Mouse (Mus musculus) midbrain, postnatal 0 days (tissue): Measurements from ENCODE around the gene Dmrtc2. TPM values are rescaled to one million over a fixed set of nuclear protein-coding genes. Genes with fewer than 3 reads are reported as not detected.

ENCODE experiments used
- ATAC-seq: fragments of 200-750 bp; cut with Nextera tagmentation; 2 replicates; pipeline ENCODE4 v1.8.0; 2017; ENCODE audit warnings: moderate number of reproducible peaks, mild to moderate bottlenecking, moderate TSS enrichment, moderate library complexity; ENCODE audit not compliant: low FRiP score
- DNase-seq: peaks from one replicate; pipeline ENCODE4 v3.0.0-alpha.2; 2015; ENCODE audit warnings: low spot score
- H3K27ac ChIP-seq: fragments of 300-500 bp; sonication (generic); 2 replicates; pipeline ENCODE4 v1.5.1; 2014; ENCODE audit warnings: low read depth, mild to moderate bottlenecking, low read length, mixed read lengths
- H3K27me3 ChIP-seq: fragments of 300-500 bp; sonication (generic); 2 replicates; pipeline ENCODE4 v1.6.1; 2014; ENCODE audit warnings: low read length, control low read depth, mixed read lengths; ENCODE audit not compliant: insufficient read depth
- H3K36me3 ChIP-seq: fragments of 300-500 bp; sonication (generic); 2 replicates; pipeline ENCODE4 v1.6.1; 2014; ENCODE audit warnings: low read length, control low read depth, mixed read lengths; ENCODE audit not compliant: insufficient read depth
- H3K4me1 ChIP-seq: fragments of 300-500 bp; sonication (generic); 2 replicates; pipeline ENCODE4 v1.6.1; 2014; ENCODE audit warnings: mild to moderate bottlenecking, control low read depth, antibody characterized with exemption, low read length, mixed read lengths; ENCODE audit not compliant: insufficient read depth
- H3K4me2 ChIP-seq: fragments of 300-500 bp; sonication (generic); 2 replicates; pipeline ENCODE4 v1.6.1; 2014; ENCODE audit warnings: low read depth, mild to moderate bottlenecking, low read length, mixed read lengths; ENCODE audit not compliant: poor library complexity, severe bottlenecking
- H3K4me3 ChIP-seq: fragments of 300-500 bp; sonication (generic); 2 replicates; pipeline ENCODE4 v1.5.1; 2014; ENCODE audit warnings: low read depth, mild to moderate bottlenecking, low read length, moderate library complexity
- H3K9ac ChIP-seq: fragments of 300-500 bp; sonication (generic); replicated peaks from 2 replicates; pipeline ENCODE4 v1.6.1; 2014; ENCODE audit warnings: mild to moderate bottlenecking, low read length, moderate library complexity, mixed read lengths; ENCODE audit not compliant: poor library complexity, severe bottlenecking
- H3K9me3 ChIP-seq: fragments of 300-500 bp; sonication (generic); 2 replicates; pipeline ENCODE4 v1.6.1; 2016; ENCODE audit warnings: low read length, control low read depth
- CTCF ChIP-seq: IDR thresholded peaks from 2 replicates; pipeline ENCODE4 v1.5.1; 2016; ENCODE audit warnings: antibody characterized with exemption, mild to moderate bottlenecking
- WGBS: fragments of 180-500 bp; shearing (Covaris S2); extraction: QIAGEN DNeasy Blood & Tissue Kit; methylation state at CpG from one replicate; pipeline ENCODE4 v1.1.7; 2014; 5-methylcytosine and 5-hydroxymethylcytosine counted together
- polyA plus RNA-seq: library from polyadenylated mRNA; unstranded; fragments of >200 nt; fragmentation: Nextera tagmentation; extraction: Ambion mirVana; gene quantifications from 2 replicates; pipeline ENCODE4 v1.2.1, GENCODE M21; 2015
- total RNA-seq: library from RNA; depleted of rRNA; stranded (reverse); fragments of >200 nt; gene quantifications from 2 replicates; pipeline ENCODE4 v1.2.3, GENCODE M21; 2014

Dmrtc2 gene
- total and polyA plus RNA-seq, 2 experiments from 2014 or later: 0.11 to 0.31 TPM

GRCm38 (mm10) chr7:24859234-24859633 lies 10.6 kb upstream of the Dmrtc2 start:
- DNase-seq (no peak), ATAC-seq (no peak)
- 82% methylated on average over 5 of the region's 5 CpGs for WGBS
- no peak overlapping the region for H3K4me2 ChIP-seq
- no peaks in the 10 kb centered on the region for H3K9me3 ChIP-seq
- H3K36me3 ChIP-seq: no peaks in the 10 kb centered on the region
- H3K4me3 ChIP-seq: no peak overlapping the region
- H3K27me3 ChIP-seq: no peaks in the 10 kb centered on the region
- TF ChIP-seq CTCF: no peak
- no peak overlapping the region for H3K27ac ChIP-seq
- no peak overlapping the region for H3K9ac ChIP-seq
- no peaks in the 10 kb centered on the region for H3K4me1 ChIP-seq

DNA sequence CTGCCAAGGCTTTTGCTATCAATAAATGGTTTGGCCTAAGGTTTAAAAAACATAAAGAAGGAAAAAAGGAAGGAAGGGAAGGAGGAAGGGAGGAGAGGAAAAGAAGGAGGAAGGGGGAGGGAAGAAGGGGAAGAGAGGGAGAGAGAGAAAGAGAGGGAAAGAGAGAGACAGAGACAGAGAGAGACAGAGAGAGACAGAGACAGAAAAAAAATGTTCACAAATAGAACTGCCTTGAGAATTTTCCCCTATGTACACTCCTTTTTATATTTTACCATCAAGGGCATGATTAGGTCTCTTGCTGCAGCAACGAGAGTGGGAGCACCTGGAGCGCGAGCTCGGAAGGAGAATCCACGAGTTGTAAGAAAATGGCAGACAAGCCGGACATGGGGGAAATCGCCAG lies 7.9 kb upstream of the Dmrtc2 start, which contains the start of gene Gm9844:
TSS of gene Gm9844 (plus strand) at position 301 of the 400 bp plus-strand sequence.
- Histone ChIP-seq H3K4me3 (no peak within 1 kb of the TSS), H3K27ac (no peak within 1 kb of the TSS), H3K4me1 (no peaks in the 10 kb centered on the region), H3K4me2 (no peak within 1 kb of the TSS), H3K9me3 (no peaks in the 10 kb centered on the region), H3K27me3 (no peaks in the 10 kb centered on the region), H3K36me3 (no peaks in the 10 kb centered on the region), H3K9ac (no peak within 1 kb of the TSS)
- no peak for TF ChIP-seq CTCF
- 90% methylated on average over 7 of the region's 7 CpGs for WGBS
- no peak for ATAC-seq
- no peak for DNase-seq

GRCm38 (mm10) chr7:24862853-24863252 lies 7.0 kb upstream of the Dmrtc2 start:
- H3K4me1 ChIP-seq: no peaks in the 10 kb centered on the region
- 87% methylated on average over 4 of the region's 4 CpGs for WGBS
- H3K36me3 ChIP-seq: no peaks in the 10 kb centered on the region
- H3K27ac ChIP-seq: no peak overlapping the region
- no peaks in the 10 kb centered on the region for H3K9me3 ChIP-seq
- H3K9ac ChIP-seq: no peak overlapping the region
- no peak for TF ChIP-seq CTCF
- DNase-seq (no peak), ATAC-seq (no peak)
- no peak overlapping the region for H3K4me3 ChIP-seq
- H3K27me3 ChIP-seq: no peaks in the 10 kb centered on the region
- no peak overlapping the region for H3K4me2 ChIP-seq

DNA sequence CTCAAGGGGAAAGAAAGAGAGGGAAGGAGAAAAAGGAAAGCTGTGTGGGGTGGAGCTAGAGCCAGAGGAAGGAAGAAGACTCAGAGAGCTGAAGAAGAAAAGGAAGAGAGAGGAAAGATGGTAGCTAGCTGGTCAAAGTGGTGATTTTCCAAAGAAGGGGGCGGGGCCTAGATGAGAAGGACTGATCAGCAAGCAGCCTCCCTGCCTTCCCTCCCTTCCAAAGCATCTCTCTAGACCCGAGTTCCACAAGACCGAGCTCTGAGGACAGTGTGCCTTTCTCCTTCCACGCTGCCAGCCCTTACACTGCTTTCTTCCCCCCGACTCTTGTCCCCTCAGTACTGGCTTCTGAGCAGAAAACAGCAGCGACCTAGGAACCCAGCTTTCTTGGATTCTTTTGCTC lies 5.7 kb upstream of the Dmrtc2 start:
- 17% methylated on average over 6 of the region's 6 CpGs for WGBS
- no peak overlapping the region for H3K4me2 ChIP-seq
- no peaks in the 10 kb centered on the region for H3K36me3 ChIP-seq
- no peak for ATAC-seq
- no peaks in the 10 kb centered on the region for H3K4me1 ChIP-seq
- DNase-seq: no peak
- H3K27ac ChIP-seq: no peak overlapping the region
- no peak for TF ChIP-seq CTCF
- H3K9me3 ChIP-seq: no peaks in the 10 kb centered on the region
- H3K4me3 ChIP-seq: no peak overlapping the region
- H3K27me3 ChIP-seq: no peaks in the 10 kb centered on the region
- H3K9ac ChIP-seq: no peak overlapping the region

DNA sequence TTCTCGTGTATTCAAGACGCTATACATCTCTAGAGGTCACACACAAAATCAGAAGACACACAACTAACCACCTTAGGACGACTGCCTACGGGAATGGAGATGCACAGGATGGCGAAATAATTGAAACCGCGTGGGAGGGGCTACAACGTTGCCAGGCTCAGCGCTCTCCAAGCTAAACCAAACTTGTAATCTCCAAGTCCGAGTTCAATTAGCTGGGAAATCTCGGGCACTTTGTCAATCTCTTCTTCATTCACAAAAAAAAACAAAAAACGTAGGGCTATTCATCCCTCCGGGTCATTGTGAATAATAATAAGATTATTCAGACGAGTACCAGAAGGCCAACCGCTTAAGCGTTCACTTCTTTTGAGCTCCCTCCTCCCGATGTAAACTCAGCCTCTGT lies 777 bp upstream of the Dmrtc2 start:
- DNase-seq (no peak), ATAC-seq (no peak)
- 35% methylated on average over 17 of the region's 17 CpGs for WGBS
- H3K27ac ChIP-seq: no peak overlapping the region
- TF ChIP-seq CTCF: no peak
- no peak overlapping the region for H3K9ac ChIP-seq
- H3K4me3 ChIP-seq: no peak overlapping the region
- H3K27me3 ChIP-seq: no peaks in the 10 kb centered on the region
- H3K4me2 ChIP-seq: no peak overlapping the region
- H3K4me1 ChIP-seq: no peaks in the 10 kb centered on the region
- no peaks in the 10 kb centered on the region for H3K36me3 ChIP-seq
- no peaks in the 10 kb centered on the region for H3K9me3 ChIP-seq

DNA sequence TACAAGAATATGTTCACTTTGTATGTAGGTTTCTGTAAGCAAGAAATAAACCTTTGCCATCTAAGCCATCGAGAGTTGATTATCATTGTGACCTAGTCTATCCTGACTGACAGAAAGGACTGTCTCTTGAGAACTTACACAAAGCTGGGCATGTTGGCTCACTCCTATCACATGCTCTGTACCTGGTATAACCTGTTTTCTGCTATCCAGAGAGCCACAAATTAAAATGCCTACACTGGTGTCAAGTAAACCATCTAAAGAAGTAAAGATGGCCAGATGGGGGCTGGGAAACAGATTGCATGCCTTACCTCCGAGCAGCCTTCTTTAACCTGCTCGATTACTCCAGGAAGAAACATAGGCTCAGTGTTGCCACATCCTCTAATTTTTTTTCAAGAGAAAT lies 7.7 kb downstream of the Dmrtc2 start:
- no peak for TF ChIP-seq CTCF
- 87% methylated on average over 3 of the region's 3 CpGs for WGBS
- no peak overlapping the region for H3K4me3 ChIP-seq
- ATAC-seq: no peak
- no peak overlapping the region for H3K4me2 ChIP-seq
- no peak overlapping the region for H3K9ac ChIP-seq
- no peak for DNase-seq
- H3K4me1 ChIP-seq: no peaks in the 10 kb centered on the region
- no peaks in the 10 kb centered on the region for H3K9me3 ChIP-seq
- no peaks in the 10 kb centered on the region for H3K36me3 ChIP-seq
- H3K27me3 ChIP-seq: no peaks in the 10 kb centered on the region
- no peak overlapping the region for H3K27ac ChIP-seq
